Mouse (Mus musculus) liver, embryonic 18 days (tissue): ENCODE results near the gene Sms. TPM values are rescaled to one million over a fixed set of nuclear protein-coding genes. Genes with fewer than 3 reads are reported as not detected.

Source experiments
- polyA plus RNA-seq: library from polyadenylated mRNA; depleted of rRNA; stranded (reverse); fragments of >200 nt; gene quantifications from 2 replicates; pipeline ENCODE4 v1.2.3, GENCODE M21; 2012; rRNA removed

The Sms gene
- polyA plus RNA-seq: 12.0 and 12.7 TPM in 2 replicates

GRCm38 (mm10) chrX:157491944-157492726 lies at the start of gene Sms:
Gene Sms (minus strand): TSS chrX:157492287.

GRCm38 (mm10) chrX:157415212-157415611 lies 76.9 kb downstream of the Sms start, which contains the start of gene Phex:
Gene Phex (minus strand): TSS chrX:157415312.

Other genes with a start within 250 kb of the Sms start
- 0.01 and 0.02 TPM in 2 replicates for gene Phex, start 77.0 kb downstream of the Sms start, polyA plus RNA-seq
- gene Yy2, start 76.7 kb upstream of the Sms start, polyA plus RNA-seq: 0.26 and 0.54 TPM in 2 replicates
- 5.6 and 6.5 TPM in 2 replicates for gene Mbtps2, start 106.4 kb upstream of the Sms start, polyA plus RNA-seq
- 0.14 and 0.24 TPM in 2 replicates for gene Smpx, start 206.6 kb upstream of the Sms start, polyA plus RNA-seq